Mouse (Mus musculus) CD4-positive, CD25-positive, alpha-beta regulatory T cell, adult 4 months (primary cell): Measurements from ENCODE around the gene Obox2. TPM values are rescaled to one million over a fixed set of nuclear protein-coding genes. Genes with fewer than 3 reads are reported as not detected.
"Not testable (repeated sequence)": the region's sequence is repeated elsewhere in the genome, so short reads cannot be mapped to it uniquely, and the experiment has no call there.

Experiments used
- ATAC-seq: one replicate; pipeline ENCODE4 v1.8.0; 2017
- polyA plus RNA-seq, 2 experiments: library from polyadenylated mRNA; unstranded; fragments of 100-300 nt; shearing (Covaris generic); gene quantifications; one replicate each; pipeline ENCODE4 v1.2.1; 2017

Obox2 gene
- not detected for polyA plus RNA-seq

GRCm38 (mm10) chr7:15388421-15388998, at the start of gene Obox2, which contains the start of gene Obox1:
Gene Obox2, plus strand, starts transcription at chr7:15388721.
Gene Obox1, plus strand, starts transcription at chr7:15388948.
- ATAC-seq = not testable (repeated sequence)

- not testable (repeated sequence) for ATAC-seq
These were observed 10.8 kb downstream of the Obox2 start for GRCm38 (mm10) chr7:15399147-15399874.

GRCm38 (mm10) chr7:15406816-15407215, 18.3 kb downstream of the Obox2 start:
- ATAC-seq = not testable (repeated sequence)

GRCm38 (mm10) chr7:15418046-15418445, 29.5 kb downstream of the Obox2 start:
- not testable (repeated sequence) for ATAC-seq

- ATAC-seq = not testable (repeated sequence)
These were observed 37.0 kb downstream of the Obox2 start for GRCm38 (mm10) chr7:15425537-15425936.

Other genes starting within 250 kb of the Obox2 start
- not detected for gene Obox1, start 227 bp downstream of the Obox2 start, polyA plus RNA-seq